Mouse (Mus musculus) lung, adult 2 months (tissue): ENCODE measurements around the gene Ugdh. TPM values are rescaled to one million over a fixed set of nuclear protein-coding genes. Genes with fewer than 3 reads are reported as not detected.
A peak's percentile ranks its signal among the peaks of the same experiment; 100 is the strongest.
"Not testable (repeated sequence)": the region's sequence is repeated elsewhere in the genome, so short reads cannot be mapped to it uniquely, and the experiment has no call there.

Experiments
- DNase-seq: peaks from one replicate; pipeline ENCODE4 v3.0.0; 2022
- H3K4me1 ChIP-seq: fragments of 200-500 bp; 2 replicates; pipeline ENCODE4 v1.6.1; 2011; ENCODE audit warnings: low read length; ENCODE audit not compliant: control insufficient read depth, insufficient read depth
- H3K4me3 ChIP-seq: fragments of 200-500 bp; replicated peaks from 2 replicates; pipeline ENCODE3; 2011; ENCODE audit warnings: low read depth, mild to moderate bottlenecking, control low read depth, low read length; ENCODE audit errors: extremely low read depth
- CTCF ChIP-seq: fragments of 200-500 bp; IDR thresholded peaks from 2 replicates; pipeline ENCODE4 v1.5.1; 2011; ENCODE audit warnings: mild to moderate bottlenecking, low read length, control low read depth; ENCODE audit not compliant: insufficient read depth
- POLR2A ChIP-seq: fragments of 200-500 bp; IDR thresholded peaks from 2 replicates; pipeline ENCODE4 v1.6.1; 2011; ENCODE audit warnings: low read depth, mild to moderate bottlenecking, control low read depth, low read length, borderline replicate concordance; ENCODE audit errors: extremely low read depth
- WGBS: fragments of 180-500 bp; shearing (Covaris S2); methylation state at CpG from one replicate; pipeline ENCODE4 v1.1.7; 2018; 5-methylcytosine and 5-hydroxymethylcytosine counted together
- polyA plus RNA-seq: library from polyadenylated mRNA; depleted of rRNA; stranded (reverse); fragments of >200 nt; gene quantifications from 2 replicates; pipeline ENCODE4 v1.2.3, GENCODE M21; 2012; rRNA removed

Gene Ugdh
- 8.7 and 12.2 TPM in 2 replicates for polyA plus RNA-seq

DNA sequence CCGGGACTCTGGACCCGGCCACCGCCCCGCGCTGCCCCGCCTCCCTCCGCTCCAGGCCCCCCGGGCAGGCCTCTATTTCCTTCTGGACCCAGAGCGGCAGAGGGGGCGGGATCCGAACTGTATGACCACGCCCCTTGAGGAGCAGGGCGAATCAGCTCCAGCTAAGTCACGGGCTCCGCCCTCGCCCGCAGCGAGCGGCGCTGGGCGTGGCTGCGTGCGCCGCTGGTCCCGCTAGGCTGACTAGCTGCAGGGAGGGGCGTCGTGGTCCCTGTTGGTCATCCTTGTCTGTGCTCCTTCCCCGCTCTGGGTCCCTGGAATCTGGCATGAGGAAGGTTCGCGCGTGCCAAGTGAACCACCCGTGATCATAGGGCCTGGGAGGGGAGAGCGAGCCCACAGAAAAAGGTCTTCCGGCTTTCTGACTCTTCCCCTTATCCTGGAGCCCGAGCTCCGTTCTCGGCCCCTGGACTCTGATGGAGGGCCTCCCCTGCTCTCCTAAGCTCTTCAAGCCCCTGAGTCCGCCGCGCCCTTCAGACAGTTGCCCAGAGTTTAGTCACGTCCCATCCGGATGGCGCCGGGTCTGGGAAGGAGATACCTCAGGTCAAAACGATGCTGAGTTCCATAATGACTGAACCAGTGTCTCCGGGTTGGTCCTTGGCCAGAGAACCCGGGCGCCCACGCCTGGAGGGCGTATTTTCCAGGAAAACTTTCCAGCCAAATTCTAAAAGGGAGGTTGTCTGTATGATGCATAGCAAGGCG is at the start of gene Ugdh:
TSS of gene Ugdh (minus strand) at position 144 of the 756 bp plus-strand sequence.
- TF ChIP-seq CTCF: no peak
- peak; percentile 98 for TF ChIP-seq POLR2A
- H3K4me3 ChIP-seq: peak within 1 kb of the TSS; percentile 80
- DNase-seq: peak; percentile 95
- WGBS: under 1% methylated on average over 51 of the region's 51 CpGs
- H3K4me1 ChIP-seq: 0 out of 2 replicates have a peak, but pooled peaks cover 3% of the 10 kb centered on the region

DNA sequence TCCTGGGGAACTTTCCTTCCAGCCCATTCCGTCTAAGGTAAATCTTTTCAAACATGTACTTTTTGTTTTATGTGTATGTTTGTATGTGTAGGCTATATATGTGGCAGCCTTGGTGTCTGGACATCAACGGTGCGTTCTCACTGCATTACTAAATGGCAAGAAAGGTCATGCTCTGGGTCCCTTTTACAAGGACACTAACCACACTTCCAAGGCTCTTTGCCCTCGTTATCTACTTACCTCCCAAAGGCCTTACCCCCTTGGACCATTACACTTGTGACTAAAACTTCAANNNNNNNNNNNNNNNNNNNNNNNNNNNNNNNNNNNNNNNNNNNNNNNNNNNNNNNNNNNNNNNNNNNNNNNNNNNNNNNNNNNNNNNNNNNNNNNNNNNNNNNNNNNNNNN is 47.2 kb upstream of the Ugdh start:
- no peak overlapping the region for H3K4me3 ChIP-seq
- H3K4me1 ChIP-seq: peaks cover 15% of the 10 kb centered on the region
- WGBS: 90% methylated on average over 4 of the region's 4 CpGs
- no peak for DNase-seq
- no peak for TF ChIP-seq POLR2A
- no peak for TF ChIP-seq CTCF

DNA sequence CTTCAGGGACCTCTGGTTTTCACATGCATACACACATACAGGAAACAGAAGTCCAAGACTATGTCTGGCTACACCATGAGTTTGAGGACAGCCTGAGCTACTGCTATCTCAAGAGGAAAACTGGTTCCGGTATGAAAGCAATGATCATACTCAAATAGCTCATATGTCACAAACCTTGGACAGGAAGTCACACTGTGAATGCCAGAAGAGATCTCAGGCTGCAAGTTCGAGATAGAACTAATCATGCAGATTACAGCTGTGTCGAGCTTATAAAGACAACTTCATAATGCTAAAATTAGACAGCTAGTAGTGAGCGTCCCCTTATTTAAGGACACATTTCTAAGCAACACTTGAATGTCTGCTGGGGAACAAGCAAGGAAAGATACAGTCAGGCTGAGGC is 44.8 kb upstream of the Ugdh start:
- TF ChIP-seq POLR2A: no peak
- no peak for TF ChIP-seq CTCF
- no peak for DNase-seq
- 11% methylated on average over 4 of the region's 4 CpGs for WGBS
- peaks cover 11% of the 10 kb centered on the region for H3K4me1 ChIP-seq
- H3K4me3 ChIP-seq: no peak overlapping the region

DNA sequence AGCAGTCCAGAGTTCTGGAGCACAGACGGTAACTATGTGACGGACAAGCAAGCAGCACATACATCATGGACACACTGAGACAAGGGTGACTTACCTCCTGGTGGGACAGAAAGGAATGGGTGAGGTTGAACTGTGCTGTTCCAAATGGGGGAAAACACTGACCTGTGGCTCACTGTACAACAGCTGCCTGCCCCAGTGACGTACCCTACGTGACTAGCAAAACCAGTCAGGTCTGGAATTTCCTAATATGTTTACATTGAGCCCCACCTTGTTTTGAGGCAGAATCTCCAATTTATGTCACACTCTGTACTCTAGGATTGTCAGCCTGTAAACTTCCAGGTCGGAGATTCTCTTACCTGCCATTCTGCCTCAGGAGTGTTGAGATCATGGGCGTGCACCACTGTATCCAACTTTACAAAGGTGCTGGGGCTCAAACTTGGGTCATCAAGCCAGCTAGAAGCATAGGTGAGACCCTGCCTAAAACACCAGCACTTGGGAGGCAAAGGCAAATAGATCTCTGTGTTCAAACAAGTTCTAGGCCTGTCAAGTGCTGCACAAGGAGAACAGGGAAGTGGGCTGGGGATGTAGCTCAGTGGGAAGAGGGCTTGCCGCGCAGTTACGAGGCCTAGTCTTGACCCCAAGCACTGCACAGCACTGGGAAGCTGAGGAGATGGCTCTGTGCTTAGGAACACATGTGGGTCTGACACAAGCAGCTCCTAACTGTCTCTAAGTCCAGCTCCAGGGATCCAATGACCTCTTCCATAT is 44.1 kb upstream of the Ugdh start:
- WGBS: 69% methylated on average over 9 of the region's 9 CpGs
- no peak for TF ChIP-seq CTCF
- TF ChIP-seq POLR2A: no peak
- DNase-seq: peak; percentile 23
- Histone ChIP-seq H3K4me3 (no peak overlapping the region), H3K4me1 (peaks cover 11% of the 10 kb centered on the region)

- Histone ChIP-seq H3K4me1 (peaks cover 11% of the 10 kb centered on the region), H3K4me3 (no peak overlapping the region)
- TF ChIP-seq POLR2A (no peak), CTCF (peak; percentile 38; the same call in 1 of the 2 replicates)
- peak; percentile 18 for DNase-seq
- WGBS: 59% methylated on average over 4 of the region's 4 CpGs
These were observed 42.5 kb upstream of the Ugdh start for GRCm38 (mm10) chr5:65478224-65478623.

DNA sequence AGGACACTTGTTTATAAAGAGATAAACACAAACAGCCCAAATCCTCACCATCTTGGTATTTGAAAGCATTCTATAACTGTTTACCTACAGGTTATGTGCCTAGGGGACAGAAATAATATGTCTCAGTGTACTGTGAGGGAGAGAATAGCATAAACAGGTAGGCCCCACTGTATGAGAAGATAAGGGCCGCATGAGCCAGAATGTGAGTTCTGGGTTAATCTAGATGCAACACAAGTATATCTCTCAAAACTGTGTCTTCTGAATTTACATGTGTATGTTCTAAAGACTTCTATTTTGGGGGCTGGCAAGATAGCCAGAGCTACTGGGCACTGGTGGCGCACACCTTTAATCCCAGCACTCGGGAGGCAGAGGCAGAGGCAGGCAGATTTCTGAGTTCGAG is 41.0 kb upstream of the Ugdh start:
- DNase-seq, H3K4me3 ChIP-seq: not testable (repeated sequence)
- WGBS: 95% methylated on average over 4 of the region's 4 CpGs
- peaks cover 11% of the 10 kb centered on the region for H3K4me1 ChIP-seq

DNA sequence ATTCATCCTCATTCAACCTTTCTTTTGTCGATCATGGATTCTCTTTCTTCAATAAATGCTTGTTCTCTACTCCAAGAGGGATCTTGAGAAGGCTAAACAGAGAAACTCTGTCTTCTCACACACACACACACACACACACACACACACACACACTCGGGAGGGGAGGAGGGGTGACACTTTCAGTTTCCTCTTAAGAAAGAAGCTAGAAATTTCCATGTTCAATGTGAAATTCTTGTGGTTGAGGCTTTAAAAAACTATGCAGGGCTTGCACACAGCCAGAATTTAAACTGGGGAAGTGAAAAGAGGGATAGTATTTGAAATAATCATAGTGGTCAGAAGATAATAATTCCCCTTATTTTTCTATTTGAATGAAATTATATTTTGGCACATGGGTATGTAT is 40.1 kb upstream of the Ugdh start:
- no peak for TF ChIP-seq POLR2A
- no peak for TF ChIP-seq CTCF
- DNase-seq: no peak
- Histone ChIP-seq H3K4me3 (no peak overlapping the region), H3K4me1 (peaks cover 11% of the 10 kb centered on the region)
- WGBS: 40% methylated on average over 2 of the region's 2 CpGs

- Histone ChIP-seq H3K4me1 (no peaks in the 10 kb centered on the region; the same call in 1 of the 2 replicates), H3K4me3 (no peak overlapping the region)
- 65% methylated on average over 6 of the region's 6 CpGs for WGBS
- TF ChIP-seq POLR2A (no peak), CTCF (no peak)
- DNase-seq: no peak
These were observed 34.0 kb upstream of the Ugdh start for GRCm38 (mm10) chr5:65469766-65470165.

DNA sequence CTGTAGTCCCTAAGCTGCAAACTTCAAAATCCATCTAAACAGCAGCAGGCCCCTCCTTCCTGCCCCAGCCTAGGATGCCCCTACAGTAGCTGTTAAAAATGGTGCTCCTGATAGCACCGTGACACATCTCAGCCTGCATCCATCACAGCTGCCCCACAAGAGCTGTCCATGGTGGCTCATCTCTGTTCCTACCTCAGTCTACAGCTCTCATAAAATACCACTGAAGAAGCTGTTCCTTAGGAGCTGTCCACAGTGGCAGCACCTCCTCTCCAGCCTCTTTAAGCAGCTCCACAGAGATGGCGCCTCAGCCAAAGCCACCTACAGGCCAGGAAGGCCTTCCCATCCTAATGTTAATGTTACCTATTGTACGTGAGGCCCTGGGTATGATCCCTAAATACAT is 31.2 kb upstream of the Ugdh start:
- H3K4me3 ChIP-seq: no peak overlapping the region
- no peak for DNase-seq
- H3K4me1 ChIP-seq: no peaks in the 10 kb centered on the region; the same call in 1 of the 2 replicates
- no peak for TF ChIP-seq POLR2A
- TF ChIP-seq CTCF: no peak
- 77% methylated on average over 3 of the region's 3 CpGs for WGBS

GRCm38 (mm10) chr5:65460361-65460760 is 24.6 kb upstream of the Ugdh start:
- Histone ChIP-seq H3K4me3 (no peak overlapping the region), H3K4me1 (peaks cover 8% of the 10 kb centered on the region; the same call in 1 of the 2 replicates)
- TF ChIP-seq CTCF: no peak
- no peak for TF ChIP-seq POLR2A
- DNase-seq: no peak
- WGBS: 89% methylated on average over 14 of the region's 14 CpGs
